Mouse (Mus musculus): ENCODE data around the gene Kcnn3. TPM values are rescaled to one million over a fixed set of nuclear protein-coding genes. Genes with fewer than 3 reads are reported as not detected.

Kcnn3 gene
- polyA plus RNA-seq, 1 experiment = 2.4 TPM

DNA sequence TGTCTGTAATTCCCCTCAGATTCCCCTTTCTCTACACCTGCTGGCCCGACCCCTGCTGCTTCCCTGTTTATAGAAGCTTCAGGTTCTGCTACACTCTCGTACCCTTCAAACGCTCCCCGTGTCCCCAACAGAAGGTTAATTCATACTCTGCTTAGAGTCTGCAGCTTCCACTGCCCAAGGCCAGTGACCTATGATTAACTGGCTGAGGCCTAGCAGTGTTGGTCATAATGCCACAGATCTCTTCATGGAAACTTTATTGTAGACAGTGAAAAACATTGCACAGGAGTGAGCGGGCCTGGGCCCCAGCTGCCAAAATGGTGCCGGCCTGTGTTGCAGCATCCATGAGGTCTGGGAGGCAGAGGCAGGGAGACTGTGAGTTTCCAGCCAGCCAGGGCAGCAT, 104.0 kb downstream of the Kcnn3 start:
- Histone ChIP-seq H3K4me1 (replicated peaks; ENCODE audit: control insufficient read depth, insufficient read depth, low read length) (no peaks in the 10 kb centered on the region), H3K4me3 (ENCODE audit: control insufficient read depth, insufficient read depth, low read length) (no peak overlapping the region), H3K27me3 (ENCODE audit: control insufficient read depth, insufficient read depth, low read length) (no peaks in the 10 kb centered on the region), H3K36me3 (ENCODE audit: control insufficient read depth, insufficient read depth, low read length) (no peaks in the 10 kb centered on the region), H3K27ac (ENCODE audit: control insufficient read depth, insufficient read depth, low read length) (no peak overlapping the region)
- no peak for TF ChIP-seq CTCF (IDR thresholded peaks at IDR 0.05; ENCODE audit: borderline replicate concordance, control insufficient read depth, extremely low read depth, insufficient read depth, low read length, poor library complexity)
- no peak for TF ChIP-seq POLR2A (IDR thresholded peaks at IDR 0.05; ENCODE audit: control insufficient read depth, extremely low read depth, insufficient read depth, low read length, poor library complexity)
- 95% methylated on average over 6 of the region's 6 CpGs for WGBS
- DNase-seq = no peak

DNA sequence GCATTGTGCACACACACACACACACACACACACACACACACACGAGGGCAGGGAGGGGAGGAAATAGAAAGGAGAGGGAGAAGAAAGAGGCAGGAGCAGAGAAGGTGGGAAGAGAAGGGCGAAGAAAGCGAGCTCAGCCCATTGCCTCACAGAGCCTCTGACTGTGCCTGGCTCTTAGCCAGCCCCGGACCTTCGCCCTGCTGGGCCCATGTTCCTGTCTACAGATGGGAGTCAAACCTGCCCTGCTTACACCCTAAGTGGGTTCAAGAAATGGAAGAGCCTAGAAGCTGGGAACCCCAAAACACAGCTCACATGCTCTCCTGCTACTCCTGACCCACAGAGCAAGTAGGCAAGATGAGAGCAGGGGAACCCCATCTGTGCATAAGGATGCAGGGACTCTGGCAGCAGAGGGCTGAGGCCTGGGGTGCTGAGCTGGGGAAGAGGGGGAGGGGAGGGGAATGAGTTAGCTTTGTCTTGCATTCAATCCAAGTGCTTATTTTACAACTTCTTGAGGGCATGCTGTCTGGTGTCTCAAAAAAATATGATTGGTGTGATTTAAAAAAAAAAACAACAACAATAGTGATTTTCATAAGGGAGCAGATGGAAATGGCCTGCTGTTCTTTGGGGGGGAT, 105.0 kb downstream of the Kcnn3 start:
- no peak for DNase-seq
- H3K27me3 ChIP-seq (ENCODE audit: control insufficient read depth, insufficient read depth, low read length) = no peaks in the 10 kb centered on the region
- H3K27ac ChIP-seq (ENCODE audit: control insufficient read depth, insufficient read depth, low read length) = no peak overlapping the region
- no peaks in the 10 kb centered on the region for H3K4me1 ChIP-seq (replicated peaks; ENCODE audit: control insufficient read depth, insufficient read depth, low read length)
- no peak for TF ChIP-seq CTCF (IDR thresholded peaks at IDR 0.05; ENCODE audit: borderline replicate concordance, control insufficient read depth, extremely low read depth, insufficient read depth, low read length, poor library complexity)
- no peak for TF ChIP-seq POLR2A (IDR thresholded peaks at IDR 0.05; ENCODE audit: control insufficient read depth, extremely low read depth, insufficient read depth, low read length, poor library complexity)
- H3K36me3 ChIP-seq (ENCODE audit: control insufficient read depth, insufficient read depth, low read length) = no peaks in the 10 kb centered on the region
- no peak overlapping the region for H3K4me3 ChIP-seq (ENCODE audit: control insufficient read depth, insufficient read depth, low read length)
- WGBS = 80% methylated on average over 5 of the region's 5 CpGs

DNA sequence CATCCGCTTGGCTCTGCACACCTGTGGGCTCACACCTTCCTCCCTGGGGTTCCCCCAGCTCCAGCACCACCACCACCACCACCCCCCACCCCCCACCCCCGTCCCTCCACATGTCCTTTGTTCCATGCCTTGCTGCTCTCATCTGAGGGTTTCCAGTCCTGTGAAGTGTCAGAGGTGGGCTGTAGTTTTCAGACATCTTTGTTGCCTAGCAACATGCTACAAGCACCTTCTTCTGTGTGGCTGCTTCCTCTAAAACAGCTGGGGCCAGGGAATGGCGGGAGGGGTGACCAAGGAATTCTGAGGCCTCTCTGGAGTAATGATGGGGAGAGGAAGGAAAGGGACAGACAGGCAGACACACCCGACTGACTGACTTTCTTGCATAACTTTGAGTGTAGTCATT, 106.6 kb downstream of the Kcnn3 start:
- TF ChIP-seq POLR2A (IDR thresholded peaks at IDR 0.05; ENCODE audit: control insufficient read depth, extremely low read depth, insufficient read depth, low read length, poor library complexity) (no peak), CTCF (IDR thresholded peaks at IDR 0.05; ENCODE audit: borderline replicate concordance, control insufficient read depth, extremely low read depth, insufficient read depth, low read length, poor library complexity) (no peak)
- Histone ChIP-seq H3K36me3 (ENCODE audit: control insufficient read depth, insufficient read depth, low read length) (no peaks in the 10 kb centered on the region), H3K4me3 (ENCODE audit: control insufficient read depth, insufficient read depth, low read length) (no peak overlapping the region), H3K27me3 (ENCODE audit: control insufficient read depth, insufficient read depth, low read length) (no peaks in the 10 kb centered on the region), H3K4me1 (replicated peaks; ENCODE audit: control insufficient read depth, insufficient read depth, low read length) (no peaks in the 10 kb centered on the region), H3K27ac (ENCODE audit: control insufficient read depth, insufficient read depth, low read length) (no peak overlapping the region)
- DNase-seq = no peak
- whole genome bisulfite sequencing = 69% methylated on average over 4 of the region's 4 CpGs

DNA sequence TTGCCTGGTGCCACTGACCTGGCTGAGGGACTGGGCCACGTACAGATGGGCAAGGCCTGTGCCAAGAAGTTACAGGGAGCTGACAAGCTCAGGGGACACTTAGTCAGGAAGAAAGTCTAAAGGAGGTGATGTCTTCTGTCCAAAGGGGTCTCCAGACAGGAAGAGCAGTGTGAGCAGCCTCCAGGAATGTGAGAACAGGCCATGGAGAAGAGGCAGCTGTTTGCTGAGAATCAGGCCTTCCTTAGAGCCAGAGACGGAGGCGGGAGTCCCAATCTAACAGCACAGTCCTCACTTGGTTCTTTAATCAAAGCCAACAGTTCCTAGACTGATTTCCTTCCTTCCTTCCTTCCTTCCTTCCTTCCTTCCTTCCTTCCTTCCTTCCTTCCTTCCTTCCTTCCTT, 109.8 kb downstream of the Kcnn3 start:
- no peaks in the 10 kb centered on the region for H3K4me1 ChIP-seq (replicated peaks; ENCODE audit: control insufficient read depth, insufficient read depth, low read length)
- no peaks in the 10 kb centered on the region for H3K27me3 ChIP-seq (ENCODE audit: control insufficient read depth, insufficient read depth, low read length)
- no peak overlapping the region for H3K27ac ChIP-seq (ENCODE audit: control insufficient read depth, insufficient read depth, low read length)
- WGBS = 92% methylated on average over 3 of the region's 3 CpGs
- H3K36me3 ChIP-seq (ENCODE audit: control insufficient read depth, insufficient read depth, low read length) = no peaks in the 10 kb centered on the region
- no peak for DNase-seq
- TF ChIP-seq POLR2A (IDR thresholded peaks at IDR 0.05; ENCODE audit: control insufficient read depth, extremely low read depth, insufficient read depth, low read length, poor library complexity) (no peak), CTCF (IDR thresholded peaks at IDR 0.05; ENCODE audit: borderline replicate concordance, control insufficient read depth, extremely low read depth, insufficient read depth, low read length, poor library complexity) (no peak)
- H3K4me3 ChIP-seq (ENCODE audit: control insufficient read depth, insufficient read depth, low read length) = no peak overlapping the region

DNA sequence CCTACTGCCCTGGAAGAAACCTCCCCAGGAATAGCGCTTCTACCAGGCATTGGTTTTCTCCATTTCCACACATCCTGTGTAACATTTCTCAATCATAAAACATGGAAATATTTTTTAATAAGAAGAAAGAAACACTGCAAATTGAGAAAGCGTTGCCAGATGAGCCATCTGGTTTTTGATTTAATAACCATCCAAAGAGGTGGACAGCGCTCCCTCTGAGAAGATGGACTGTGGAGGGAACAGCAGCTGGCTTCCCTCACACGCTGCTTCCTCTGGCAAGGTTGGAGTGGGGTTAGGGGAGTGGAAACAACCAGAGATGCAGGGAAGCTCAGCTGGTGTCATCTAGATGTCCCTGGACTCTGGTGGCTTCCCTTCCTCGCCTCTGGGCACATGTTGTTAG, 111.8 kb downstream of the Kcnn3 start:
- TF ChIP-seq POLR2A (IDR thresholded peaks at IDR 0.05; ENCODE audit: control insufficient read depth, extremely low read depth, insufficient read depth, low read length, poor library complexity) (no peak), CTCF (IDR thresholded peaks at IDR 0.05; ENCODE audit: borderline replicate concordance, control insufficient read depth, extremely low read depth, insufficient read depth, low read length, poor library complexity) (no peak)
- no peaks in the 10 kb centered on the region for H3K27me3 ChIP-seq (ENCODE audit: control insufficient read depth, insufficient read depth, low read length)
- no peak for DNase-seq
- no peak overlapping the region for H3K27ac ChIP-seq (ENCODE audit: control insufficient read depth, insufficient read depth, low read length)
- no peak overlapping the region for H3K4me3 ChIP-seq (ENCODE audit: control insufficient read depth, insufficient read depth, low read length)
- no peaks in the 10 kb centered on the region for H3K4me1 ChIP-seq (replicated peaks; ENCODE audit: control insufficient read depth, insufficient read depth, low read length)
- 85% methylated on average over 5 of the region's 5 CpGs for WGBS
- H3K36me3 ChIP-seq (ENCODE audit: control insufficient read depth, insufficient read depth, low read length) = no peaks in the 10 kb centered on the region

DNA sequence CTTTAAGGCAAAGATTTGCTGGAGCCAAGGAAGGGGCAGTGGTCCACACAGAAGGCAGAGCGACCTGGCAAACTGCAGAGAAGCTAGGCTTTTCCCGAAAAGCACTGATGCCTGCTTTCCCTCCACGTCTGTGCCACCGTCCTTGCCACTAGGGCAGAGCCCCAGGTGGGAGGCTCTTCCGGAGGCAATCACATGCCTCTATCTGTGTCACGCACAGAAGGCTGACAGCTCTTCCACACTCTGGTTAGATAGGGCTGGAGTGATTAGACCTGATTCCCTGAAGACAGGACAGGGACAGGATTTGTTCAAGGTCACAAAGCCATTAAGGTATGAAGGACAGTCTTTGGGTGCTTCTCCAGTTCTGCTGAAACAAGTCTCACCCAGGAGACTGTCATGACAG, 113.6 kb downstream of the Kcnn3 start:
- Histone ChIP-seq H3K27ac (ENCODE audit: control insufficient read depth, insufficient read depth, low read length) (no peak overlapping the region), H3K4me1 (replicated peaks; ENCODE audit: control insufficient read depth, insufficient read depth, low read length) (no peaks in the 10 kb centered on the region), H3K27me3 (ENCODE audit: control insufficient read depth, insufficient read depth, low read length) (no peaks in the 10 kb centered on the region), H3K36me3 (ENCODE audit: control insufficient read depth, insufficient read depth, low read length) (no peaks in the 10 kb centered on the region), H3K4me3 (ENCODE audit: control insufficient read depth, insufficient read depth, low read length) (no peak overlapping the region)
- no peak for DNase-seq
- WGBS = 95% methylated on average over 6 of the region's 6 CpGs
- TF ChIP-seq CTCF (IDR thresholded peaks at IDR 0.05; ENCODE audit: borderline replicate concordance, control insufficient read depth, extremely low read depth, insufficient read depth, low read length, poor library complexity) (no peak), POLR2A (IDR thresholded peaks at IDR 0.05; ENCODE audit: control insufficient read depth, extremely low read depth, insufficient read depth, low read length, poor library complexity) (no peak)

DNA sequence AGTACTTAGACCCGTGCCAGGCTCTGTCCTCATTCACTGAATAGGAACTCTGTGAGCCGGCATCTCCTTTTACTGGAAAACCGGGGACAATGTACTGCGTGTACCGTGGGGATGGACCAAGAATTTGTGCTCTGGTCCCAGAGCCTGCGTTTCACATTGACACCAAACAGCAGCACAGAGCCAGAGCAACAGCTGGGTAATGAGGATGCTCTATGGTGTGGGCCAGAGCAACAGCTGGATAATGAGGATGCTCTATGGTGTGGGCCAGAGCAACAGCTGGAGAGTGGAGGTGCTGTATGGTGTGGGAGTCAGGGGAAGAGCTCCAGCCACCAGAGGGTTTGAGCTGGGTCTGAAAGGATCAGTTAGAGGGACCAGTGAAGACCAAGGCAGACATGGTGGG, 114.0 kb downstream of the Kcnn3 start:
- Histone ChIP-seq H3K4me1 (replicated peaks; ENCODE audit: control insufficient read depth, insufficient read depth, low read length) (no peaks in the 10 kb centered on the region), H3K4me3 (ENCODE audit: control insufficient read depth, insufficient read depth, low read length) (no peak overlapping the region), H3K27ac (ENCODE audit: control insufficient read depth, insufficient read depth, low read length) (no peak overlapping the region), H3K36me3 (ENCODE audit: control insufficient read depth, insufficient read depth, low read length) (no peaks in the 10 kb centered on the region), H3K27me3 (ENCODE audit: control insufficient read depth, insufficient read depth, low read length) (no peaks in the 10 kb centered on the region)
- DNase-seq = no peak
- TF ChIP-seq POLR2A (IDR thresholded peaks at IDR 0.05; ENCODE audit: control insufficient read depth, extremely low read depth, insufficient read depth, low read length, poor library complexity) (no peak), CTCF (IDR thresholded peaks at IDR 0.05; ENCODE audit: borderline replicate concordance, control insufficient read depth, extremely low read depth, insufficient read depth, low read length, poor library complexity) (no peak)
- WGBS = 96% methylated on average over 6 of the region's 6 CpGs
